Mouse (Mus musculus) midbrain, embryonic 16.5 days (tissue): ENCODE data around the gene Fam189a1. TPM values are rescaled to one million over a fixed set of nuclear protein-coding genes. Genes with fewer than 3 reads are reported as not detected.

Source experiments
- ATAC-seq: fragments of 200-750 bp; cut with Nextera tagmentation; 2 replicates; pipeline ENCODE4 v1.8.0; 2017; ENCODE audit warnings: moderate TSS enrichment
- H3K27ac ChIP-seq: fragments of 300-500 bp; sonication (generic); 2 replicates; pipeline ENCODE4 v1.5.1; 2014; ENCODE audit warnings: mild to moderate bottlenecking, low read length, mixed read lengths
- H3K27me3 ChIP-seq: fragments of 300-500 bp; sonication (generic); 2 replicates; pipeline ENCODE4 v1.6.1; 2014; ENCODE audit warnings: low read depth, low read length, mixed read lengths; ENCODE audit not compliant: control insufficient read depth, insufficient read depth
- H3K36me3 ChIP-seq: fragments of 300-500 bp; sonication (generic); 2 replicates; pipeline ENCODE4 v1.6.1; 2014; ENCODE audit warnings: mild to moderate bottlenecking, low read length, moderate library complexity, mixed read lengths; ENCODE audit not compliant: control insufficient read depth, insufficient read depth
- H3K4me1 ChIP-seq: fragments of 300-500 bp; sonication (generic); 2 replicates; pipeline ENCODE4 v1.6.1; 2014; ENCODE audit warnings: mild to moderate bottlenecking, low read length, mixed read lengths; ENCODE audit not compliant: control insufficient read depth, insufficient read depth
- H3K4me2 ChIP-seq: fragments of 300-500 bp; sonication (generic); 2 replicates; pipeline ENCODE4 v1.6.1; 2014; ENCODE audit warnings: mild to moderate bottlenecking, low read length, mixed read lengths
- H3K4me3 ChIP-seq: fragments of 300-500 bp; sonication (generic); 2 replicates; pipeline ENCODE4 v1.5.1; 2014; ENCODE audit warnings: low read depth, mild to moderate bottlenecking, low read length, moderate library complexity, mixed read lengths
- H3K9ac ChIP-seq: fragments of 300-500 bp; sonication (generic); 2 replicates; pipeline ENCODE4 v1.6.1; 2014; ENCODE audit warnings: low read depth, low read length, mixed read lengths
- H3K9me3 ChIP-seq: fragments of 300-500 bp; sonication (generic); replicated peaks from 2 replicates; pipeline ENCODE4 v1.6.1; 2014; ENCODE audit warnings: mild to moderate bottlenecking, low read length, mixed read lengths; ENCODE audit not compliant: control insufficient read depth, poor library complexity, severe bottlenecking
- WGBS: fragments of 180-500 bp; shearing (Covaris S2); extraction: QIAGEN DNeasy Blood & Tissue Kit; methylation state at CpG from one replicate; pipeline ENCODE4 v1.1.7; 2014; 5-methylcytosine and 5-hydroxymethylcytosine counted together
- polyA plus RNA-seq: library from polyadenylated mRNA; unstranded; fragments of >200 nt; fragmentation: Nextera tagmentation; extraction: Ambion mirVana; gene quantifications from 2 replicates; pipeline ENCODE4 v1.2.1, GENCODE M21; 2015

Gene Fam189a1
- polyA plus RNA-seq, 1 experiment from 2014 or later: 7.6 TPM

DNA sequence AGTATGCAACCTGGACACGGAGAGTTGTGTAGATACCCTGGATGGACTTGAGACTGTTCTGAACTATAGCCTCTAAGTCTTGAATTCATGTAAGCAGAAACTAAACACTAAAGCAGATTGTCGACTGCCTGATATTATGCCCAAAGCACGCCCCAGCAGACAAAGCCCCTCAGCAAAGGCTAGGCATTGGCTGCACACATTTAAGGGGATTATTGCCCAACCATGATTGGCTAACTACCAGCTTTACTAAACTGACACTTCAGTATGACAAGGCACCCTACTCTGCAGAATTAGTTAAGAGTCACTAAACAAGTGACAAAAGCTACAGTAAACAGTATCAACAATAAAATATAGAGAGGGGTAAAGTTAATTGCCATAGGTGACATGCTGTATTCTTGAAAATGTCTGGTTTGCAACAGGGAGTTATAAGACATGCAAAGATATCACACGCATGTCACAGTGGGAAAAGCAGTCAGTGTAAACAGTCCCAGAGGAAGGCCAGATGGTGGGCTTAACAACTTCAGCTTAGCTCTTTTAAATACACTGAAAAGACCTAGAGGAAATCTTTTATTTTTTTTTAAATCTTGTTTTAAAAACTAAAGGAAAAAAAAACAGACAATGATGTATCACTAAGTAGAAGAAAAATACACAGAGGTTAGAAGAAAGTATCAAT, 182.6 kb downstream of the Fam189a1 start:
- no peak overlapping the region for H3K27ac ChIP-seq

DNA sequence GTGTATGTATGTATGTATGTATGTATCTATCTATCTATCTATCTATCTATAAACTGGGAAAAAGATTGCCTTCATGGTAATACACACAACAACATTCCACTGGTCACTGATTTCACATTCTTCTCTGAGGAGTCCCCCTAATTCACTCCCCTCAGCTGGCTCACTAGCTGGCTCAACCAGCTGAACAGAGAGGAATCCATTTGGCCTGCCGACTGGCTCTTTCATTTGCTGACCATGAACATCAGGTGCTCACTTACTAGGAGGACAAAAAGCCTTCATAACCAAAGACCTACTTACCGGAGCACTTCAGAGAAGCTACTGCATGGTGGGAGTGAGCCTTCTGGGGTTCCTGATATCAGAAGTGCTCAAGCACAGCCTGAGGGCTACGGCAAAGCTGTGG, 194.2 kb downstream of the Fam189a1 start:
- Histone ChIP-seq H3K27me3 (no peaks in the 10 kb centered on the region), H3K4me2 (no peak overlapping the region), H3K27ac (no peak overlapping the region), H3K36me3 (no peaks in the 10 kb centered on the region), H3K4me3 (no peak overlapping the region), H3K4me1 (no peaks in the 10 kb centered on the region), H3K9ac (no peak overlapping the region), H3K9me3 (no peaks in the 10 kb centered on the region)
- WGBS: 94% methylated on average over 3 of the region's 3 CpGs
- no peak for ATAC-seq

More for the DNA sequence above, 182.6 kb downstream of the Fam189a1 start:
- Histone ChIP-seq H3K27me3 (no peaks in the 10 kb centered on the region), H3K9me3 (no peaks in the 10 kb centered on the region), H3K4me3 (no peak overlapping the region), H3K4me1 (no peaks in the 10 kb centered on the region), H3K4me2 (no peak overlapping the region), H3K9ac (no peak overlapping the region), H3K36me3 (no peaks in the 10 kb centered on the region)
- 45% methylated on average over 4 of the region's 4 CpGs for WGBS
- ATAC-seq: no peak

DNA sequence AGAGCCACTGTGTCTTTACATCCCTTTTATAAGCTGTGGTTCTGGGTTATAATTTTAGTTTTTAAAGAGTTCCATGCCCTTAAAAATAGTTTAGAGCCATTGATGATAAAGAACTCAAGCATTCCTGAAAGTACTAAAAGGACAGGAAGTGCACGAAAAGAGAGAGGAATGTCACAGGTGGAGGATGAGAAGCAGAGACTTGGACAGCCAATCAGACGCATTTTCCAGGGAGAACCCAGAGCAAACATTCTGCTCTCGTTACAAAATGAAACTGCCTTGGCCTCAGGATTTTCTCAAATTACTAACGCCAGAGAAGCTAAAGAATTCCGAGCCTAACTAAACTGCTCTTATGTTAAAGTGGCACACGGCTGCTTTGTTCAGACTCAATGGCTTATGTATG, 197.3 kb downstream of the Fam189a1 start:
- Histone ChIP-seq H3K9me3 (no peaks in the 10 kb centered on the region), H3K27me3 (no peaks in the 10 kb centered on the region), H3K4me1 (no peaks in the 10 kb centered on the region), H3K4me2 (no peak overlapping the region), H3K4me3 (no peak overlapping the region), H3K36me3 (no peaks in the 10 kb centered on the region), H3K27ac (no peak overlapping the region), H3K9ac (no peak overlapping the region)
- no peak for ATAC-seq
- WGBS: 48% methylated on average over 6 of the region's 6 CpGs

DNA sequence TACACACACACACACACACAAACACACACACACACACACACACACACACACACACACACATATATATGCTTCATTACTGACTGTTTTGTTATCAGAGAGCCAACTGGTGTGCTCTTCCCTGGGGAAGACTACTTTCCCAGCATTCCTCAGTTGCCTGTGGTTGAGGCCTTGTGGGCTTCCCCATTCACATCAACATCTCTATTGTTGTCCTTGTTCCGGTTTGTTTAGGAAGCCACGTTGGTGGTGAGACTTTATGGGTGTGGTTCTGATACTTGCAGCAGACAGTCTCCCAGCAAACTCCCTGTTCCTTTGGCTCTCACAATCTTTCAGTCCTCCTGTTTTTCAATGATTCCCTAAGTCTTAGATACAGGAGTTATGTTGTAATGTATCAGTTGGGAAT, 204.2 kb downstream of the Fam189a1 start:
- H3K9ac ChIP-seq: no peak overlapping the region
- no peak overlapping the region for H3K4me2 ChIP-seq
- H3K4me3 ChIP-seq: no peak overlapping the region
- no peaks in the 10 kb centered on the region for H3K36me3 ChIP-seq
- H3K9me3 ChIP-seq: no peaks in the 10 kb centered on the region
- WGBS: 35% methylated on average over 2 of the region's 2 CpGs
- H3K27me3 ChIP-seq: no peaks in the 10 kb centered on the region
- no peak for ATAC-seq
- H3K4me1 ChIP-seq: peaks cover 6% of the 10 kb centered on the region; the same call in 1 of the 2 replicates
- H3K27ac ChIP-seq: no peak overlapping the region

DNA sequence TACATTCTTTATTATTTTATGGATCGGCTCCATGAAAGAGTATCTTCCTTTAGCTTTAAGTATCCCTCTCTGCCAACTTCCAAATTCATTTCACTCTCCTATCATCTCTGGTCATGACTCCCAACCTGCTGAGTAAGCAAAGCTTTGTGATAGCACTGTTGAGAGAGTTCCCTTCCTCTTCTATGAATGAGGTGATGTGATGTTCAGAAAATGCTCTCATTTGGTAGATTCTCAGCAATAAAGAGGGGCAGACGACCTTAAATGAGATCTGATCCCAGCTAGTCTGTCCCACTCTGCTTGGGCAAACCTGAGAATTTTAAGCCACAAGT, 205.6 kb downstream of the Fam189a1 start:
- no peak overlapping the region for H3K9ac ChIP-seq
- 75% methylated on average over 2 of the region's 2 CpGs for WGBS
- H3K27me3 ChIP-seq: no peaks in the 10 kb centered on the region
- no peaks in the 10 kb centered on the region for H3K36me3 ChIP-seq
- H3K9me3 ChIP-seq: no peaks in the 10 kb centered on the region
- no peak overlapping the region for H3K4me2 ChIP-seq
- peaks cover 8% of the 10 kb centered on the region; the same call in 1 of the 2 replicates for H3K4me1 ChIP-seq
- no peak overlapping the region for H3K4me3 ChIP-seq
- no peak overlapping the region for H3K27ac ChIP-seq
- ATAC-seq: no peak

DNA sequence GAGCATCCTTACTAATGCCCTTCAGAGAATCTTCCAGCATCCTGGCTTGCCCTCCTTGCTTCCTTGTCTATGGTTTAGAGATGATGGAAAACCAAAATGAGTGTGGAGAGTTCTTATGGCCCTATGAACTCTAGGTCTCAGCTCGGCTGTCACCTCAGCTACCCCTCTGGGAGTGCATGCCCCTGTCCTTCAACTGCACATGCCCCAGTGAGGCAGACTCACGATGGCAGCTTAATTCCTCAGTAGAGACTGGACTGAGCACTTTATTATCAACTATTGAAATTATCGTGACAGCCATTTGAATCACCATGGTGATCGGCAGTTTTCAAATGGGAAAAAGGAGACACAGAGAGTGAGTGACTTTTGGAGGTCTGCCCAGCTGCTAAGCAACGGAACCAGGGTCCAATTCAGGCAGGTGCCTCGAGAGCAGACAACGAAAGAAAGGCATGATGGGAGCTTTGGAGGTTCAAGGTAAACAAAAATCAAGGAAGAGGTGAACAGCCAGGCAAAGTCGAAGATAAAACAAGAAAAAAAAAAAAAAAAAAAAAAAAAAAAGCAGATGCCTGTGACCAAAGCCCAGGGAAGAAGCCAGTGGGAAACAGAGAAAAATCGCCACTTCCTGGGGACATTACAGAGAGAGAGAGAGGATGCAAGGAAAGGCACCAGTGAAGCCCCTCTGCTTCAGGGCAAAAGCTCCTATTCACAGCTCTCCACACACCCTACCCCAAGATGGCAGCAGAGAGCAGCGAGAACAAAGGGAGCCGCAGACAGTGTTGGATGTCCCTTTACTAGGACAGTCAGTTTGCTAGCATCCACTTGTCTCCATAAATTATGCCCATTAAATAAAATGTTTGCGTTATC, 206.2 kb downstream of the Fam189a1 start:
- Histone ChIP-seq H3K4me1 (peaks cover 10% of the 10 kb centered on the region; the same call in 1 of the 2 replicates), H3K27ac (0 out of 2 replicates have a peak overlapping the region, but pooled peaks have one; percentile 42), H3K4me2 (peak overlapping the region; percentile 19; the same call in 1 of the 2 replicates), H3K4me3 (no peak overlapping the region), H3K9me3 (no peaks in the 10 kb centered on the region), H3K36me3 (no peaks in the 10 kb centered on the region), H3K27me3 (no peaks in the 10 kb centered on the region), H3K9ac (no peak overlapping the region)
- WGBS: 25% methylated on average over 12 of the region's 12 CpGs
- peak; percentile 54 for ATAC-seq

DNA sequence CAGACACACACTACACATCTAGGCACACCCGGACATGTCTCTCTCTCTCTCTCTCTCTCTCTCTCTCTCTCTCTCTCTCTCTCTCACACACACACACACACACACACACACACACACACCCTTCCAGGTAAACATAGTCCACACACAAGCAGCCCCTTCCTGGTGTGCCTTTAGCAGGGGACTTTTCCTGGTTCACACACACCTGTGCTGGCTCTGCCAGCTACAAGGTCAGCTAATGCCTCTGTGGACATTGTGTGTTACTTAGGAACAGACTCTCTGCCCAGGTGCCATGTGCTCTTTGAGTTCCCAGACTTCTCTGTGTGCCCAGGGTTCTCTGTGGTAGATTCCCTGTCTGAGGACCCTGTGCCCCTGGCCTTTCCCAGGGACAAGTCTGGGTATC, 206.9 kb downstream of the Fam189a1 start:
- ATAC-seq: no peak
- H3K36me3 ChIP-seq: no peaks in the 10 kb centered on the region
- H3K4me2 ChIP-seq: no peak overlapping the region
- no peaks in the 10 kb centered on the region for H3K27me3 ChIP-seq
- H3K9me3 ChIP-seq: no peaks in the 10 kb centered on the region
- 74% methylated on average over 1 of the region's 1 CpGs for WGBS
- no peak overlapping the region for H3K4me3 ChIP-seq
- H3K9ac ChIP-seq: no peak overlapping the region
- no peak overlapping the region for H3K27ac ChIP-seq
- peaks cover 10% of the 10 kb centered on the region; the same call in 1 of the 2 replicates for H3K4me1 ChIP-seq

DNA sequence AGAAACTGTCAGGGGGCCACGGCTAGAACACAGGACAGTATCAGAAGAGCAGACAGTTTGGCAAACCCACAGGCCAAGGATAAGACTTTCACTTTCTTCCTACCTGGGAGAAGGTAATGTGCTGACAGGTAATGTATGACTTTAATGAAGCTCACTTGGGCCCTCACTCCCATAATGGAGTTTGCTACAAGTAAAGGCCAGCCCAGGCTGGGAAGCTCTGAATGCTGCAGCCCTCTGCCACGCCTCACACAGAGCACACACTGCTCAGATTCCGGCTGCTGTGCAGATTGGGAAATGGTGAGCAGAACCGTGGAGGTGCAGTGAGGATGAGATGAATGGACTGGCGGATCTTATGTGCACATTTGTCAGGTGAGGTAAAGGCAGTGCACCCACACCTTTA, 211.7 kb downstream of the Fam189a1 start:
- no peak overlapping the region for H3K4me2 ChIP-seq
- peaks cover 5% of the 10 kb centered on the region; the same call in 1 of the 2 replicates for H3K4me1 ChIP-seq
- H3K4me3 ChIP-seq: no peak overlapping the region
- no peaks in the 10 kb centered on the region for H3K27me3 ChIP-seq
- no peaks in the 10 kb centered on the region for H3K36me3 ChIP-seq
- H3K9ac ChIP-seq: no peak overlapping the region
- 79% methylated on average over 5 of the region's 5 CpGs for WGBS
- no peaks in the 10 kb centered on the region for H3K9me3 ChIP-seq
- no peak overlapping the region for H3K27ac ChIP-seq
- ATAC-seq: peak; percentile 15; the same call in 1 of the 2 replicates

DNA sequence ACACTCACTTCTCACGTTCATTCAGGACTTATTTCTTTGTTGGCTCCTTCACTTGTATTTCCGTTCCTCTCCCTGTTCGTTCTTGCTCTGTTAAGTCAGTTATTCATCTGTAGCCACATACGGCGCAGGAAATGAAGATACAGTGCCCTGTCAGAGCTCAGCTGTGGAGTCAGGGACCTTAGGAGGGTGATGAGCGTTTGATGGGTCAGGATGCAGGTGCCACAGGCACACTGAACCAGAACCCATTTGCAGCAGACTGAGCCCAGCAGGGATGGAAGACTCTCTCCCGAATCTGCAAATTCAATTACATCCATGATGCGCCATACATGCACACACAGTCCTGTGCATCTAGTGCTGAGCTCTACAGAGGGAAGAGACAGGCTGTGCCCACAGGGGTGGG, 212.2 kb downstream of the Fam189a1 start:
- Histone ChIP-seq H3K9me3 (no peaks in the 10 kb centered on the region), H3K9ac (no peak overlapping the region), H3K36me3 (no peaks in the 10 kb centered on the region), H3K27me3 (no peaks in the 10 kb centered on the region), H3K27ac (no peak overlapping the region), H3K4me2 (no peak overlapping the region), H3K4me1 (peaks cover 4% of the 10 kb centered on the region; the same call in 1 of the 2 replicates), H3K4me3 (no peak overlapping the region)
- ATAC-seq: 0 out of 2 replicates have a peak, but pooled peaks have one; percentile 52
- 83% methylated on average over 8 of the region's 8 CpGs for WGBS
